Mouse (Mus musculus) bone marrow macrophage, adult 2 months (primary cell): ENCODE results near the gene Slc7a1. TPM values are rescaled to one million over a fixed set of nuclear protein-coding genes. Genes with fewer than 3 reads are reported as not detected.

ENCODE experiments used
- H3K27ac ChIP-seq: 2 replicates; pipeline ENCODE4 v1.5.1; 2012; ENCODE audit warnings: low read depth, low read length; ENCODE audit not compliant: insufficient read depth
- H3K4me1 ChIP-seq: 2 replicates; pipeline ENCODE4 v1.6.1; 2012; ENCODE audit warnings: low read length; ENCODE audit not compliant: control insufficient read depth, insufficient read depth
- H3K4me3 ChIP-seq: 2 replicates; pipeline ENCODE4 v1.5.1; 2012; ENCODE audit warnings: mild to moderate bottlenecking, low read length, moderate library complexity; ENCODE audit not compliant: insufficient read depth
- CTCF ChIP-seq: IDR thresholded peaks from 2 replicates; pipeline ENCODE4 v1.5.1; 2012; ENCODE audit warnings: low read depth, mild to moderate bottlenecking, low read length, moderate library complexity
- POLR2A ChIP-seq: IDR thresholded peaks from 2 replicates; pipeline ENCODE4 v1.6.1; 2012; ENCODE audit warnings: mild to moderate bottlenecking, low read depth, low read length, borderline replicate concordance
- polyA plus RNA-seq: library from polyadenylated mRNA; stranded (reverse); fragments of >200 nt; gene quantifications from 2 replicates; pipeline ENCODE4 v1.2.4, GENCODE M21; 2012; ENCODE audit not compliant: missing spikeins, insufficient read depth, insufficient read length

Slc7a1 gene
- polyA plus RNA-seq, 1 experiment = 3.9 TPM

- no peak for TF ChIP-seq POLR2A
- TF ChIP-seq CTCF = no peak
- Histone ChIP-seq H3K27ac (no peak overlapping the region), H3K4me1 (peaks cover 10% of the 10 kb centered on the region), H3K4me3 (no peak overlapping the region)
Observed at GRCm38 (mm10) chr5:148357168-148357567, 42.5 kb downstream of the Slc7a1 start.

- Histone ChIP-seq H3K27ac (no peak overlapping the region), H3K4me1 (peaks cover 8% of the 10 kb centered on the region), H3K4me3 (no peak overlapping the region)
- TF ChIP-seq POLR2A = no peak
- TF ChIP-seq CTCF = no peak
Observed at GRCm38 (mm10) chr5:148355822-148356221, 43.9 kb downstream of the Slc7a1 start.

GRCm38 (mm10) chr5:148354536-148354935 is 45.2 kb downstream of the Slc7a1 start:
- no peak overlapping the region for H3K27ac ChIP-seq
- TF ChIP-seq CTCF (no peak), POLR2A (no peak)
- peaks cover 8% of the 10 kb centered on the region for H3K4me1 ChIP-seq
- no peak overlapping the region for H3K4me3 ChIP-seq

- Histone ChIP-seq H3K27ac (no peak overlapping the region), H3K4me3 (no peak overlapping the region), H3K4me1 (peaks cover 8% of the 10 kb centered on the region)
- no peak for TF ChIP-seq CTCF
- TF ChIP-seq POLR2A = no peak
Observed at GRCm38 (mm10) chr5:148353429-148353828, 46.3 kb downstream of the Slc7a1 start.

GRCm38 (mm10) chr5:148349327-148350011 is 50.2 kb downstream of the Slc7a1 start:
- H3K4me1 ChIP-seq = no peaks in the 10 kb centered on the region; the same call in 1 of the 2 replicates
- H3K4me3 ChIP-seq = no peak overlapping the region
- H3K27ac ChIP-seq = no peak overlapping the region
- TF ChIP-seq CTCF (no peak), POLR2A (no peak)

DNA sequence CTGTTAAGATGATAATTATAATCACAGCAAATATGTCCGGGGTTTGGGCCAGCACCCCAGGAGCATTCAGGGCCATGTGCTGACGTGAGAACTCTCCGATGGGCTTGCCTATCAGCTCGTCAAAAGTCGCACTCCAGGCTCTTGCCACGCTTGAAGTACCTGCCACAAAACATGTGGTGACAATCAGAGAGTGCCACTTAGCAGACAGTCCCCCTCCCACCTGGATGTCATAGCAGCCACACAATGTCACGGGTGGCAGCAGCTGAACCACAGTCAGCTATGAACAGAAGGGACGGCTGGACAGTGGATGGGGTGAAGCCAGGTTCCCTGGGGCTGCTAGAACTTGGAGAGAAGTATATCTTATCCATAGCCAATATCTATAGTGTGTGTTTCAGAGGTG is 51.6 kb downstream of the Slc7a1 start:
- H3K4me1 ChIP-seq = no peaks in the 10 kb centered on the region
- no peak for TF ChIP-seq POLR2A
- TF ChIP-seq CTCF = no peak
- H3K4me3 ChIP-seq = no peak overlapping the region
- no peak overlapping the region for H3K27ac ChIP-seq

DNA sequence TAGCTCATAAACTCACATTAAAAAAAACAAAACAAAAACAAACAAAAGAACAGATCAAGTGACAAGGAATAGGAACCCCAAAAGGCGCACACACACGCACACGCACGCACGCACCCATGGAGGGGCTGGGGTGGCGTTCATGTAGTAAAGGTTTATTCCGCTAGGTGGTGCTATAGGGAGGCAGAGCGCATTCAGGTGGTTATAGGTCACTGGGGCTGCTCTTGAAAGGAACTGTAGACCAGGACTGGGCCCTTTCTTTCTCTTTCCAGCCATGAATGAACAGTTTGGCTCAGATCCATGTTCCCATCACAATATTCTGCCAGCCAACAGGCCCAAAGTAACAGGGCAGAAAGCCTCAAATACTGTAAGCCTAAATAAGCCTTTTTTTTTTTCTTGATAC is 53.2 kb downstream of the Slc7a1 start:
- Histone ChIP-seq H3K4me3 (no peak overlapping the region), H3K27ac (no peak overlapping the region), H3K4me1 (peaks cover 11% of the 10 kb centered on the region)
- TF ChIP-seq CTCF = 0 out of 2 replicates have a peak, but pooled peaks have one; percentile 25
- TF ChIP-seq POLR2A = no peak

- peaks cover 11% of the 10 kb centered on the region for H3K4me1 ChIP-seq
- TF ChIP-seq POLR2A (no peak), CTCF (no peak)
- no peak overlapping the region for H3K4me3 ChIP-seq
- no peak overlapping the region for H3K27ac ChIP-seq
Observed at GRCm38 (mm10) chr5:148344374-148344773, 55.3 kb downstream of the Slc7a1 start.

DNA sequence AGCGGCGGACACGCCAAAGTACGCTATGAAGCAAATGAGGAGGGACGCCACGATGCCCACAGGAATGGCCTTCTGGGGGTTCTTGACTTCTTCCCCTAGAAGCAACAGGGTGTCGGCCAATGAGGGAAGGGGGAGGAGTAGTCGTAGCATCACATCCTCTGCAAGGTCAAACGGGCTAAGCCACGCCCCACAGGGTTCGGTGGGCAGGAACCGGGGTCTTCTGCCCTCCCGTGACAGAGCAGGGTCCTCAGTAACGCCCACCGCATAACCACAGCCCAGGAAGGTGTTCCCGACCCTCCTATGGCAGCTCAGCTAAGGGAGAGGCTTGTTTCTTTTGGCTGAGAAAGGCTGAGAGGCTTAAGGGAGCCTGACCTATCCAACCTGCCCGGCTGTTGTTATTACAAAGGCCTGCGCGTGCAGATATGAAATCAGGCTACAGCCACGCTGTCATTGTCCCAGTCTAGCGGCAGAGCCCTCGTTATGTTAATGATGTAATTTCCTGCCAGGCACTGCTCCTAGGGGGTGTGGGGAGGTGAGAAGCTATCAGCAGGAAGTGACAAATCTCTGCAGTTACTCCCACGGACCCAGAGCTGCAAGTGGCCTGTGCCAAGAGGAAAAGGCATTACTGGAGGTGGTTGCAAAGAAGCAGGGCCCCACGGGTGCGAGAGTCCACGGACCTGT is 57.5 kb downstream of the Slc7a1 start:
- no peak for TF ChIP-seq POLR2A
- Histone ChIP-seq H3K4me3 (0 out of 2 replicates have a peak overlapping the region, but pooled peaks have one; percentile 9), H3K27ac (peak overlapping the region; percentile 38; the same call in 1 of the 2 replicates), H3K4me1 (peaks cover 11% of the 10 kb centered on the region)

GRCm38 (mm10) chr5:148339126-148339525 is 60.6 kb downstream of the Slc7a1 start:
- Histone ChIP-seq H3K4me3 (no peak overlapping the region), H3K4me1 (peaks cover 11% of the 10 kb centered on the region), H3K27ac (no peak overlapping the region)
- TF ChIP-seq CTCF (no peak), POLR2A (no peak)

DNA sequence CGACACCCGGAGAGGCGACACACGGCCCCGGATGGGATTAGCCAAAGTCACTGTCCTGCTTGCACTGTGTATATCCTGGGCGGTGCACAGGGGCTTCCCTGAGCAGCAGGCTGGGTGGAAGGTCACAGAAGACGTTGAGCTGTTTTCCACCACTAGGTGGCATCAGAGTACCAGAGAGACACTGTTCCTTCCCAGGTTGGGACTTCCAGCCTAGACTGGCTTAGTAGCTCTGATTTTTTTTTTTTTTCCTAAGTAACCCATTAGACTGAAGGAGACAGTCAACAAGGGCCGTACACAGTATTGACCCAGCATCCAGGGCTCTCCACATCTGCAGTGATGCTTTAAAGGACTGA is 67.1 kb downstream of the Slc7a1 start:
- peak; percentile 51; the same call in 1 of the 2 replicates for TF ChIP-seq CTCF
- TF ChIP-seq POLR2A = no peak
- Histone ChIP-seq H3K27ac (no peak overlapping the region), H3K4me1 (no peaks in the 10 kb centered on the region), H3K4me3 (no peak overlapping the region)
